Mouse (Mus musculus): ENCODE measurements around the gene Dab1.

- TF ChIP-seq POLR2A (IDR thresholded peaks at IDR 0.05; ENCODE audit: extremely low read depth, insufficient read depth, low read length), result no peak
- no peak for TF ChIP-seq CTCF (IDR thresholded peaks at IDR 0.05; ENCODE audit: low read depth, low read length)
Observed at GRCm38 (mm10) chr4:104366894-104367740, 748.0 kb downstream of the Dab1 start.
